Mouse (Mus musculus): Measurements from ENCODE around the gene Odc1. TPM values are rescaled to one million over a fixed set of nuclear protein-coding genes. Genes with fewer than 3 reads are reported as not detected.

Odc1 gene
- total RNA-seq, 2 experiments from 2014 or later = 53.9 to 79.8 TPM

- peak; percentile 40 for DNase-seq
- intact Hi-C loops (cut with DNase I; ENCODE audit: low total_unique reads) = no loop called here
Measured at GRCm38 (mm10) chr12:17576041-17576440, 31.4 kb downstream of the Odc1 start.

DNA sequence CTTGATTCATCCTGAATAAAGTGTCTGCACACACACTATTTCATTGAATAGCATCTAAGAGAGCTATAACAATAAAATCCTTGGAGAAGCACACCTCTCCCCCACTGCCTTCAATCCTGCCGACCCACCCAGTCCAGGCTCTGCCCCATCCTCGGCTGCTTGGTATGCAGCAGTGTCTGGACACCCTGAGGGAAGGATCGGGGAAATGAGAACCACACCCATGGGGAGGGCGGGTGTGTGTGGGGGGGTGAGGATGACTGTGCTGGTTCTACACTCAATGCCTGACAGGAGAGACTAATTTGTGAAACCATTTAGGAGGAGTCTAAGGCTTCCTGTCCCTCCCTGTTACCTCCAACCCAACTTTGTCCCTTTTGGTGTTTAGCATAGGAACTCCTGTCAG is 34.0 kb downstream of the Odc1 start:
- no peak for DNase-seq
- intact Hi-C loops (cut with DNase I; ENCODE audit: low total_unique reads) = no loop called here

- intact Hi-C loops (cut with DNase I; ENCODE audit: low total_unique reads) = no loop called here
- no peak for DNase-seq
Measured at GRCm38 (mm10) chr12:17581001-17581400, 36.4 kb downstream of the Odc1 start.

DNA sequence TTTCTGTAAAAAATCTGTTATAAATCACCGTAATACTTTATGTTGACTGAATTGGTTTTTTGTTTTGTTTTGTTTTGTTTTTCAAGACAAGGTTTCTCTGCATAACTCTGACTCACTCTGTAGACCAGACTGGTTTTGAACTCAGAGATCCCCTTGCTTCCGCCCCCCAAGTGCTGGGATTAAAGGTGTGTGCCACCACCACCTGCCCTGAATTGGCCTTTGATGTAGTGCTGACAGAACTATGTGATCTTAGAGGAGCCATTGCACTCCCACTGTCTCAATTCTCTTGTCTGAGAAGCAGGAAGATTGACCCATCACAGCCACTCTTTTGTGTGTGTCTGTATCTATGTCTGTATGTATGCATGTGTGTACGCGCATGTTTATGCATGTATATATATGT is 37.8 kb downstream of the Odc1 start:
- DNase-seq = no peak
- intact Hi-C loops (cut with DNase I; ENCODE audit: low total_unique reads) = no loop called here

DNA sequence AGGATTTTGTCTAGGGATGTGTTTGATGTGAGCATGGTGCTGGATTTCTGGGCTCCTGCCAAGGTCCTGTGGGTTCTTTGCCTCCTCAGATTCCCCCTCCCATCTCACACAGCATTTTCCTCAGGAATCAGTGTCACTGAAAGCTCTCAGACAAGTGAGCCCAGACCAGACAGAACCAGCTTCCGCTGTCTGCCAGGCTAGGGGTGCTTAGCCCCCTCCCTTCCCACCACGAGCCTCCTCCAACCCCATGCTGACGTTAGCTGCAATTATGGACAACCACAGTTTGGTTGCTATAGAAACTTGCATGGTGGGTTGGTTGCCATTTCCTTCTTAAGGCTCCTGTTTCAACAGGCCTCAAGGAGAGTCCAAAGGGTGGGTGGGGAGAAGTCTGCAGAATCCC is 39.3 kb downstream of the Odc1 start:
- DNase-seq = no peak
- intact Hi-C loops (cut with DNase I; ENCODE audit: low total_unique reads) = no loop called here

DNA sequence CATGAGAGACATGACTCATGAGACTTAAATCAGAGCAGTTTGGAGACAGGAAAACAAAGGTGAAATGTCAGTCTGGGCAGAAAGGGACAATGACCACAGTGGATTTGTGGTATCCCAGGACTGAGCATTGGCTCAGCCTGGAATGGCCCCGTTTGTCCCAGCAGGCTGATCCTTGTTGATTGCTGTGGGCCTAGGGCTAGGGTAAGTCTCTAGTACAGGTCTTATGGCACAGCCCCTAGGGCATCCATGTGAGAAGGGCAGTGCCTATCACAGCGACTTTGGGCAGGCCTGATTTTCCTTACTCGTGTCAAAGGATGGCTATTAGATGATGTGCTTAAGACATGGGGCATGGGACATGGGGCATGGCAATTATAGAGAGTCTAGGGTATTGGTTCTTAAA is 41.4 kb downstream of the Odc1 start:
- no peak for DNase-seq
- intact Hi-C loops (cut with DNase I; ENCODE audit: low total_unique reads) = no loop called here

DNA sequence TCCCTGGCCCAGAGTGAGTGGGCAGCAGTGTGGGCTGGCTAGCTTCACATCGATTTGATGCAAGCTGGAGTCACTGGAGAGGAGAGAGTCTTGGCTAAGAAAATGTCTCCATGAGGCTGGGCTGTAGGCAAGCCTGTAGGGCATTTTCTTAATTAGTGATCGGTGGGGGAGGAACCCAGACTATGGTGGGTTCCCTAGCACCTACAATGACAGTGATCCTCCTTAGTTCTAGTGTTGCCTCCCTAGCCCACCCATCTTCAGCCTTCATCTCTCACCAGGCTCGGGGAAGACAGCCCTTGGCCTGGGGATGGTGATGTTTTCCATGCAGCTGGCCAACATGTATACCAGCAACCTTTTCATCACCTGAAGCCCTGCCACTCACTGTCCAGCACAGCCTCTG is 43.8 kb downstream of the Odc1 start:
- DNase-seq = no peak
- intact Hi-C loops (cut with DNase I; ENCODE audit: low total_unique reads) = no loop called here

DNA sequence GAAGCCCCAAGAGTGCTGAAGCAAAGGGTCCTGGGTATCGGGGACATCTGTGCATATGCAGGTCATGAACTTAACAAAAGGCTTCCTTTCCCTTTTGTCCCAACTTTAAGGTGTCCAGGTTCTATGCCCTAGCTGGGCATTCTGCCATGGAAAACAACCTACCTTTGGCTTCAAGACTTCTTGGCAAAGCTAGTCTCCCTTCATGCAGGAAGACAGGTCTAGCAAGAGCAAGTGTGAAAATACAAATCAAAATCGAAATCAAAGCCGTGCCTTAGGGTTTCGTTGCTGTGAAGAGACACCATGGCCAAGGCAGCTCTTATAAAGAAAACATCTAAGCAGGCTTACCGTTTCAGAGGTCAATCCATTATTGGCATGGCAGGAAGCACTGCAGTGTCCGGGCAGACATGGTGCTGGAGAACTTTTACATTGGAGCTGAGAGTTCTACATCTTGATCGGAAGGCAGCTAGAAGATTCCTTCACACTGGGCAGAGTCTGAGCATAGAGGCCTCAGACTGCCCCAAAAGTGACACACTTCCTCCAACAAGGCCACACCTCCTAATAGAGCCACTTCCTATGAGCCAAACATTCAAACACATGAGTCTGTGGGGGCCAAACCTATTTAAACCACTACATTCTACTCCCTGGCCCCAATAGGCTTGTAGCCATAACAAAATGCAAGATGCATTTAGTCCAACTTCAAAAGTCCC is 44.5 kb downstream of the Odc1 start:
- DNase-seq = no peak
- intact Hi-C loops (cut with DNase I; ENCODE audit: low total_unique reads) = no loop called here

GRCm38 (mm10) chr12:17591249-17591648 is 46.7 kb downstream of the Odc1 start:
- intact Hi-C loops (cut with DNase I; ENCODE audit: low total_unique reads) = no loop called here
- DNase-seq = no peak

GRCm38 (mm10) chr12:17593956-17594355 is 49.4 kb downstream of the Odc1 start:
- intact Hi-C loops (cut with DNase I; ENCODE audit: low total_unique reads) = no loop called here
- DNase-seq = no peak

DNA sequence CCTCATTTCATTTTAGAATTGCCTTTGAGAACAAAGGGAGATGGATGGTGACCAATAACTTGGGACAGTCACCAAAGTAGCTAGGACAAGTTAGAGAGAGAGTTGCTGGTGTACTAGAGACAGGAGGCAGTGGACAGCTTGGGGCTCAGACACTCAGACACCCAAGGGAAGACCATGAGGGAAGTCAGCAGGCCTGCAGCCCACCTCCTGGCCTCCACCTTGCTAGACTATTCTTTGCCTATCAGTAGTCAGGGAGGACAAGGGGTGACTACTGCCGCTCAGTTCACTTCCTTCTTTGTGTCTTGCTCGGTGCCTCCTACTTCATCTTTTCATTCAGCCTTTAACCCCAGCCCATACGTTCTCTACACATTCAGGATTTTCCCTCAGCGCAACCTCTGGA is 50.1 kb downstream of the Odc1 start:
- intact Hi-C loops (cut with DNase I; ENCODE audit: low total_unique reads) = no loop called here
- DNase-seq = no peak

DNA sequence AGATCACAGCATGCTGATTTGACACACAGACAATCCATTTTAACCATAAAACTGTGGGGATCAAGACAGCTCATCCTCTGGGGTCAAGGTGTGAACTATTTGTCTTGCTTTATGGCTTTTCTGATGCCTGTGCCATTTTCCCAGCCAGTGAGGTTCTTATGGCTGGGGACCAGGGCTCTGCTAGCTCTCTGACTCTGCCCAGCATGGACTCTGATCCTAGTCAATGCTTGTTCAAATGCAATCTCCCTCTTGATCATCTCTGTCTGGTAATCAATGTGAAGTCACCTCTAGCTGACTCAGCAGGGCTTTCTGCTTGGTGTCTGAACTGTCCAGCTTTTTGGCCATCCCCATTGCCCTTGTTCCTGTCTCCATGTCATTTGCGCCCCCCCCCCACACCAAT is 50.6 kb downstream of the Odc1 start:
- intact Hi-C loops (cut with DNase I; ENCODE audit: low total_unique reads) = no loop called here
- no peak for DNase-seq

Other genes starting within 250 kb of the Odc1 start
- not detected for gene Atp6v1c2, start 215.4 kb upstream of the Odc1 start, total RNA-seq (2021)
- gene Nol10, start 196.3 kb upstream of the Odc1 start, total RNA-seq (2021) = 1 to 10 TPM; 6.6 to 9.3 TPM
- 10 to 100 TPM; 11.6 to 17.7 TPM for gene Hpcal1, start 146.1 kb downstream of the Odc1 start, total RNA-seq (2021)